Mouse (Mus musculus): Measurements from ENCODE around the gene Anapc15-ps.

DNA sequence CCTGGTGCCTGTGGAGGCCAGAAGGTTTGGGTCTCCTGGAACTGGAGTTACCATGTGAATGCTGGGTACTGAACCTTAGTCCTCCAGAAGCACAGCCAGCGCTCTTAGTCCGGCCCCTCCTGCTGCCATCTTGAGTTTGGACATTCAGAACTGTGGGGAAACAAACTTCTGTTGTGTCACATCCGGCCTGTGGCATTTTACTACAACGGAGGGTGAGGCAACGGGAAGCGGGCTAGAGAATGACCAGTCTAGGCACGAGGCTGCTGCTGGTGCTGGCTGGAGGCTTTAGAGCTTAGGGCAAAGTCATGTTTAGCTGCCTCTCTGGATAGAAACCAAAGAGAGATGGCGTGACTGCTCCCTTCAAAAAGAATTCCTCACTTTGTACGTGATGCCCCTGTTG lies 39.0 kb downstream of the Anapc15-ps start:
- TF ChIP-seq CTCF (IDR thresholded peaks at IDR 0.05; ENCODE audit: insufficient read depth, low read depth, low read length), result no peak
- TF ChIP-seq POLR2A (IDR thresholded peaks at IDR 0.05; ENCODE audit: insufficient read depth, low read depth, low read length), result no peak
